Mouse (Mus musculus) c-Kit-positive CD71-positive TER-119-positive erythroid progenitor cells, embryonic 14.5 days (primary cell): Measurements from ENCODE around the gene Fev.
A peak's percentile ranks its signal among the peaks of the same experiment; 100 is the strongest.

ENCODE experiments used
- DNase-seq: peaks from one replicate; pipeline ENCODE4 v3.0.0-alpha.2; 2013; ENCODE audit warnings: low spot score

The Fev gene

DNA sequence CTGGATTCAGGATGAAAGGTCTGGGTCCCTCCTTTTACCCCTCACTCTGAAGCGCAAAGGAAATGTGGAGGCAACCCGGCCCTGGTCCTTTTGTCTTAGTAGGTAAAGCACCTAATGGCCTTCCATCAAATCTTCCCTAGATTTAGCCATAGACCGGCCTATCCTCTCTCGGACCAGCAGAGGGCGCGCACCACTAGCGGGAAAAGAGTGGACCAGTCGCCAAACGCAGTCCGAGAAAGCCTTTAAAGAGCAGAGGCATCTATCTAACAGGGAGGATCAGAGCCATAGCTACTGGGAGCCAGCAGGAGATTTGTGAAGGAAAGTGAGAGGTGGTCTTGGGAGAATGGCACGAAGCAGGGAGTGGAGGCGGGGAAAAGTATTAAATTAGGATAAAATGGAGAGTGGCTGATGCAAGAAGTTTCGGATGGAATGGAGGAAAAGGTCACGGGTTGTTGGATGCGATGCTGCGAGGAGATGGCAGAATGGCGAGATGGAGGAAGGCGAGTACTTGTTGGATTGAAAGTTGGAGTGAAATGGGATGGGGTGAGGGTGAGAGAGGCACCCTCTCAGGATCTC is 4.3 kb downstream of the Fev start:
- peak; percentile 22 for DNase-seq

DNA sequence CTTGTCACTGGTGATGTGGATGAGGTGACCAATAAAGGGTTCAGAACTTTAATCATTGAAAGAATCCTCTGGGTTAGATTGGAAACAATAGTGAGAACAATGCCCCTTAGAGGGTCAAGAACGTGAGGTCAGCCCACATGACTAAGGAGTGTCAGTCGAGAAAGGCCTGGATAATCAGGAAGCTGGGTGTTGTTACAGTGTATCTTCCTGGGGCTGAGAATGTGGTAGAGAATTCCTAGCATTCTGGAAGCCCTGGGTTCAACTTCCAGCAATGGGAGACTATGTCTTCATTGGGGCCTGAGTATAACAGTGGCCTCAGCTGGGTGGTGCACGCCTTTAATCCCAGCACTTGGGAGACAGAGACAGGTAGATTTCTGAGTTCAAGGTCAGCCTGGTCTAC is 8.0 kb downstream of the Fev start:
- no peak for DNase-seq

- no peak for DNase-seq
Measured at GRCm38 (mm10) chr1:74872218-74872617, 13.0 kb downstream of the Fev start.

DNA sequence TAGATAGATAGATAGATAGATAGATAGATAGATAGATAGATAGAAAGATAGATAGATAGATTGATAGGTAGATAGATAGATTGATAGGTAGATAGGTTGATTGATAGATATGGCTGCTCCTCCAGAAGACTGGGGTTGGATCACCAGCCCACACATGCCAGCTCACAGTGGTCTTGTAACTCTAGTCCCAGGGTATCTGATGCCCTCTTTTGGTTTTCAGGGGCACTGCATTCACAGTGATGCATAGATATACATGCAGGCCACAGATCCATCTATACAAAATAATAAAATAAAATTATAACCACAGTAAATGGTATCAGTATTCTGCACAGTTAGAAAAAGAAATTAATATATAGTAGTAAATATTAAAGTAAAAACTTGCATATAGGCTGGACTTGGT is 23.4 kb downstream of the Fev start:
- DNase-seq = no peak

GRCm38 (mm10) chr1:74859223-74859984 is 25.8 kb downstream of the Fev start:
- no peak for DNase-seq

GRCm38 (mm10) chr1:74858805-74859204 is 26.4 kb downstream of the Fev start:
- no peak for DNase-seq

GRCm38 (mm10) chr1:74858171-74858719 is 27.0 kb downstream of the Fev start:
- DNase-seq = no peak

DNA sequence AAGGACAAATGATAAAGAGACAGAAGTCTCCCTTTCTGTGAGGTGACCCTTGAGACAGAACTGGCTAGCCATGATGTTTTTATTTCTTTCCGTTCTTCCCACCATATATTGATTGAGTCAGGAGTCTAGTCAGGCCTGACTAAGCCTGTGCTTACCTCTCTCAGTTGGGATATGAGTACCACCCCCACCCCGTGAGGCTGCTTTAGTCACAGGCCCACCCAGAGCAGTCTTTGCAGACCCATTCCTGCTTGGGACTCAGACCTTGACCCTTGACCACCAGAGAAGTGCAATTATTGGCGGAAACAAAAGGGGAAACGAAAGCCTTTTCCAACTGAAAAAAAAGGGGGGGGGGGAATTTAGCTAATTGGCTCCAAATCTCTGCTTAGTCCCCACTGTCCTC is 27.5 kb downstream of the Fev start:
- no peak for DNase-seq

GRCm38 (mm10) chr1:74857201-74857600 is 28.0 kb downstream of the Fev start:
- no peak for DNase-seq

DNA sequence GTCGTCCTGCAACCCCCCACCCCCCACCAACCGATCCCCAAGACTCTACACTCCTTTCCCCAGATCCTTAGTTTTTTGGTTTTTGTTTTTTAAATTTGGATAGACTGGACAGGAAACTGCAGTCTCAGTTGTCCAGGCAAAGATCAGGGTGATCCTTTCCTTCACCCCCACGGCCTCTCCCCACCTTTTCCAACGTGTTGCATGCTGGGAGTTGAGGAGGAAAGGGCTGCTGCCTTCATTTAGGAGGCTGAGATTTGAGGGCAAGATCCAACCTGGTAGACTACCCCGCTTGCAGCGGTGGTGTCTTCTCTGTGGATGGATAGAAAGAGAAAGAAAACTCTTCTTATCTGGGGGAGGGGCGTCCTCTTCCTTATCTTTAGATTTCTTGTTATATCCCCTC is 28.4 kb downstream of the Fev start:
- DNase-seq = no peak

DNA sequence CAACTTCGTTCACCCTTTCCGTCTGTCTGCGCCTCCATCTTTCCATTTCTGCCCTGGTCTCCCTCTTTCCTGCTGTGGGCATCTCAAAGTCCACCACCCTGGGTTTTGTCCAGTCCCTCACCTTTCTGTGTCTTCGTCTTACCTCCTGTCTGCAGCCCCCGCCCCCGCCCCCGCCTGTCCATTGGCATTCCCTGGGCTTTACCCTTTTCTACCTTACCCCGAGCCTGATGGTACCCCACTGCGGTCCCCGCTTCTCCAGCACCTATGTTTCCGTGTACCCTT is 28.8 kb downstream of the Fev start:
- DNase-seq = no peak

- no peak for DNase-seq
Measured at GRCm38 (mm10) chr1:74855651-74856438, 29.4 kb downstream of the Fev start.

GRCm38 (mm10) chr1:74855156-74855555 is 30.1 kb downstream of the Fev start:
- DNase-seq = no peak

- peak; percentile 53 for DNase-seq
Measured at GRCm38 (mm10) chr1:74854306-74855056, 30.7 kb downstream of the Fev start, which contains the start of gene Cdk5r2. Gene Cdk5r2 (plus strand): TSS chr1:74854934.

- no peak for DNase-seq
Measured at GRCm38 (mm10) chr1:74851001-74851775, 34.0 kb downstream of the Fev start.

- no peak for DNase-seq
Measured at GRCm38 (mm10) chr1:74850251-74850650, 35.0 kb downstream of the Fev start.

GRCm38 (mm10) chr1:74848946-74849345 is 36.3 kb downstream of the Fev start:
- DNase-seq = no peak

GRCm38 (mm10) chr1:74846341-74846740 is 38.9 kb downstream of the Fev start:
- DNase-seq = no peak

- DNase-seq = no peak
Measured at GRCm38 (mm10) chr1:74843090-74843489, 42.1 kb downstream of the Fev start.

- DNase-seq = no peak
Measured at GRCm38 (mm10) chr1:74833255-74833654, 52.0 kb downstream of the Fev start.
